Mouse (Mus musculus) spleen, embryonic (tissue): ENCODE data around the gene Romo1.
"Not testable (repeated sequence)": the region's sequence is repeated elsewhere in the genome, so short reads cannot be mapped to it uniquely, and the experiment has no call there.

ENCODE experiments used
- CTCF ChIA-PET: fragments of 350-600 bp; sonication (Branson Sonifier 250); formaldehyde crosslinking; loops from one replicate; lab custom pipeline; 2022; lab: Charles Lee

Romo1 gene

GRCm38 (mm10) chr2:156179046-156179795 is 35.4 kb downstream of the Romo1 start:
- CTCF ChIA-PET: interaction anchor here (0.6 kb wide), 1 partner anchor 683 kb away, joined by 6 read pairs; no protein-coding TSS in a partner anchor

DNA sequence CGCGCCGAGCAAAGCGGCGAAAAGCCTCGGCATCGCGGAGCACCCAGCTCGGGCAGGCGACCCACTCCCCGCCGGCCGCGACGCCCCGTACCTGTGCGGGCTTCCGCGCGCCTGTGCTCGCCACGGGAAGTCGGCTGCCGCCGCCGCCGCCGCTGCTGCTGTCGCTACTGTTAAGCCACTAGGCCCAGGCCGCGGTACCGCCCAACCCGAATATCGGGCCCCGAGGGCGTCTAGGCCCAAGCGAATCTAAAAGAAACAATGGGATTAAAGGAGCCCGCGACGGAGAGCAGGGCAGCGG is 35.9 kb downstream of the Romo1 start:
- CTCF ChIA-PET: interaction anchor here (1.0 kb wide), 1 partner anchor 76 kb away, joined by 8 read pairs; no protein-coding TSS in a partner anchor

DNA sequence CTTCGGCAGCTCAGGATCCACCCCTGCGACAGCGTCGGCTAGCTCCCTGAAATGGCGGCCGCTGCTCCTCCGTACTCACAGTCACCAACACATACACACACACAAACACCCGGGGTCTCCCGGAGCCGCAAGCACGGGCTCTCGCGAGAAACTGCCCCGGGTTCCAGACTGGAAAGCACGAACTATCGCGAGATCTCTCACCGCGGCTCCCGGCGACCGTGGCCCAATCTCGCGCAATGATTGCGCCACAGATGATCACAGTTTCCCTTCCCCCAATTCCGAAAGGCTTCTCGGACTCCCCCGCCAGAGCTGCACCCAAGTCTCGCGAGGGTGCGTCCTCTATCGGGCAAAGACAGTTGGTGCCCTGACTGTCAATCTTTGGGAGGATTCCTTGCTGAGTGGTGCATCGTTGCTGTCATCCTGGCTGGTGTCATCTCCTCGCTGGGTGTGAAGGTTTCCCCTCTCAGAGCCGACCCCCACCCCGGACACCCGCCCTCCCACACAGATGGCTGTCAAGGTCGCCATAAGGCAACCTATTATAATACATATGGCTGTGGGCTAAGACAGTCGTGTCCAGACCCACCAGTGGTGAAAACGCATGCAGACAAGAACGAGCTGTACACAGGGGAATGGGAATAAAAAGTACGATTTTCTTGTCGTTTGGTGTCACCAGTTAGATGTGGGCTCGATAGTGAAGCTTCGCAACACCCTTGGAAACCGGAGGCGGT is 36.4 kb downstream of the Romo1 start, which contains the start of gene Rbm39:
Gene Rbm39 (minus strand): TSS at position 145 of the 728 bp plus-strand sequence.
- CTCF ChIA-PET: interaction anchor here (1.0 to 1.4 kb wide), 2 partner anchors 10 to 76 kb away, joined by 8 read pairs; no protein-coding TSS in a partner anchor

DNA sequence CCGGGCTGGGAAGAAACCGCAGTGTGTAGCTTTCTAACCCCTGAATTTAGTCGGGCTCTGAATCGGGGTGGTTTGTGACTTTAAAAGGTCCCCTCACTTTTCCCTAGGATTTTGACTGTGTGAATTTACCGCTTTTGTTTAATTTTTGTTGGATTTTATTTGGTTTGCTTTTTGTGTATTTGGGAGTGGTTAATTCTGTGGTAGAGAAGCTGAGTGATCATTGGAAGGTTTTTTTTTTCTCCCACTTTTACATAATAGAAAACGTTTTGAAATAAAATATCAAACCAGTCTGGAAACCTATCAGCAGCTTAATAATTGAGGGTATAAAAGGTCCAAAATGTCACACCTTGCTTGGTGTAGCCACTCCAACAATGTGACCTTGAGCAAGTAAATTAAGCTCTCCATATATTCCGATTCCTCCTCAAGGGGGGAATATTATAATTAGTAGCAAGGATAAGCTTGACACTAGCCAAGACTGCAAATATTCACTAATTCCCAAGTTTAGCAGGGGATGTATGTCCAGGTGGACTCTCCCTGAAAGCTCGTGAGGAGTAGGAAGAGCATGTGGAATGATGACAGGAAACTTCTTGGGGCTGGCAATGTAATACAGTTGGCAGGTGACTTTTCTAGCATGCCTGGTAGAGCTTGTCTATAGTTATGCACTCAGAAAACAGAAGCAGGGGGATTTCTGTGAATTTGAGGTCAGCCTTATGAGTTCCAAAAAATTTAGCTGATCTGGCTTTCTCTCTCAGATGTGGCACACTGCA is 37.2 kb downstream of the Romo1 start:
- CTCF ChIA-PET: interaction anchor here (0.5 to 1.4 kb wide), 4 partner anchors 9 to 96 kb away, joined by 3 to 8 read pairs (median 7); no protein-coding TSS in a partner anchor

DNA sequence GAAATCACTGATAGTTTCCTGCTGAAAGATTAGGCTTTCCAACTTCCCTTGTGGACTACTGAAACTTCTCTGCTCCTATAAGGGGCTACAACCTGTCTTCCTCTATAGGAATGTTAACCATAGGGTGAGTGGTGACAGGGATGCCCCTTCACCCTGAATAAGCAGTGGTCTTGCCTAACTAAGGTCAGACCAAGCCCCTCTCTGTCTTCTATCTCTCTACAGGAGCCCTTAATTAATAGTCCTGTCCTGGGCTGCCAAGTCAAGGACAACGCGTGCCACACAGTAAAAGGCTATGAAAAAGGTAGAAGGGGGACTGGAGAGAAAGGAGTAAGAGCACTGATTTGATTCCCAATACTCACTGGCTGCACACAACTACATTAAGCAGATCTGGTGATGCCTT is 37.8 kb downstream of the Romo1 start:
- CTCF ChIA-PET: interaction anchor here (0.5 to 1.4 kb wide), 2 partner anchors 9 to 96 kb away, joined by 6 to 8 read pairs; no protein-coding TSS in a partner anchor

GRCm38 (mm10) chr2:156189241-156189640 is 45.4 kb downstream of the Romo1 start:
- CTCF ChIA-PET: not testable (repeated sequence)

- CTCF ChIA-PET: interaction anchor here (0.5 to 1.9 kb wide), 3 partner anchors 9 to 26 kb away, joined by 4 to 10 read pairs (median 8); no protein-coding TSS in a partner anchor
Measured at GRCm38 (mm10) chr2:156190004-156190896, 46.4 kb downstream of the Romo1 start.

- CTCF ChIA-PET: interaction anchor here (1.9 kb wide), 1 partner anchor 11 kb away, joined by 8 read pairs; no protein-coding TSS in a partner anchor
Measured at GRCm38 (mm10) chr2:156191540-156191939, 47.7 kb downstream of the Romo1 start.

- CTCF ChIA-PET: interaction anchor here (0.6 kb wide), 1 partner anchor 61 kb away, joined by 6 read pairs; no protein-coding TSS in a partner anchor
Measured at GRCm38 (mm10) chr2:156192068-156192467, 48.2 kb downstream of the Romo1 start.

DNA sequence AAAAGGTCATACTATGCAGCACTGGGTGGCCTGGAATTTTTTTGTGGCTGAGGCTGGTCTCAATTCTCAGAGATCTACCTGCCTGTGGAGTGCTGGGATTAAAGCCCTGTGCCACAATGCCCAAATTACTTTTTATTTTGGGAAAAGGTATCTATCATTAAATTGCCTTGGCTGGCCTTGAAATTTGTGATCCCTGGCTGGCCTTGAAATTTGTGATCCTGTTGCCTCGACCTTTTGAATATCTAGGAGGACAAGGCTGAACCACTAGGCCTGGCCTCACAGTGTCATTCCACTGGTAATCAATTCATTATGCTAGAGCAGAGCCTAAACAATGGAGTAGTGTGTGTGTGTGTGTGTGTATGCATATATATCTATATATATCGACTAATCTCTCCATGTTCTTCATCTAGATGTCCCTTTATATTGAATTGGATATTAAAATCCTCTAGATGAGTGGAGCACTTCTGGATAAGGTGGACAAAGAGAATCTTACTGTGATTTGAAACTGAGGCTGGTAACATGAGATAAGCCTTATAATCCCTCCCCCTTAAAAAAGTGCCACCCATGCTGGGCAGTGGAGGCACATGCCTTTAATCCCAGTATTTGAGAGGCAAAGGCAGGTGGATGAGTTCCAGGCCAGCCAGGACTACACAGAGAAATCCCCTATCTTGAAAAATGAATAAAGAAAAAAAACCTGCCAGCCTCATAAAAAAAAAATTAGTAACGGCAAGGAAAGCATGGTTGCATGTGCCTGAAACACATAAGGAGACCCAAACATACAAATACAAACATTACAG is 49.4 kb downstream of the Romo1 start:
- CTCF ChIA-PET: interaction anchor here (1.4 kb wide), 1 partner anchor 17 kb away, joined by 3 read pairs; no protein-coding TSS in a partner anchor

GRCm38 (mm10) chr2:156194571-156194970 is 50.7 kb downstream of the Romo1 start:
- CTCF ChIA-PET: interaction anchor here (1.4 kb wide), 1 partner anchor 18 kb away, joined by 3 read pairs; no protein-coding TSS in a partner anchor
